Mouse (Mus musculus): Measurements from ENCODE around the gene Ramp1.

DNA sequence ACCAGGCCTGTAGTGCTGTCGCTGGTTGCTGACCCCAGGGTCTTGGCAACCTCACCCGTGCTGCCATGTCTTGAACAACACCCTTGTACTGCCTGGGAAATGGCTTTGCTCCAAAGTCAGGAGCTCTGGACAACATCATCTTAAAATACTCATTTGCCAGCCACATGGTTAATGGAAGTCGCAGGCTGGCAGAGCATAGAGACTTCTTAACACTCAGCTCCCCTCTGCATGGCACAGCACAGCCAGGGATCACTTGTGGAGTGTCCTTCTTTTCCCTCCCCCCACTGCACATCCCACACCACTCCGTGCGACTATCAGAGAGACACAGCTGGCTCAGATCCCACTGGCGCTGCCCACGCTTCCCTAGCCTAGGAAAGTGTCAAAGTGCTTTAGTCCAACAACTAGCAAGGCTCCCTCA lies 32.0 kb downstream of the Ramp1 start:
- TF ChIP-seq CTCF (IDR thresholded peaks at IDR 0.05) (no peak), EP300 (IDR thresholded peaks at IDR 0.05; ENCODE audit: insufficient read depth, low read depth, low read length) (0 out of 2 replicates have a peak, but pooled peaks have one; percentile 24), POLR2A (IDR thresholded peaks at IDR 0.05; ENCODE audit: insufficient read depth, low read depth, low read length) (no peak)

All from heart, adult 2 months (tissue).